Mouse (Mus musculus): ENCODE data around the gene Gm10382. TPM values are rescaled to one million over a fixed set of nuclear protein-coding genes. Genes with fewer than 3 reads are reported as not detected.

Gm10382 gene
- total RNA-seq, 1 experiment, result 0.98 TPM

DNA sequence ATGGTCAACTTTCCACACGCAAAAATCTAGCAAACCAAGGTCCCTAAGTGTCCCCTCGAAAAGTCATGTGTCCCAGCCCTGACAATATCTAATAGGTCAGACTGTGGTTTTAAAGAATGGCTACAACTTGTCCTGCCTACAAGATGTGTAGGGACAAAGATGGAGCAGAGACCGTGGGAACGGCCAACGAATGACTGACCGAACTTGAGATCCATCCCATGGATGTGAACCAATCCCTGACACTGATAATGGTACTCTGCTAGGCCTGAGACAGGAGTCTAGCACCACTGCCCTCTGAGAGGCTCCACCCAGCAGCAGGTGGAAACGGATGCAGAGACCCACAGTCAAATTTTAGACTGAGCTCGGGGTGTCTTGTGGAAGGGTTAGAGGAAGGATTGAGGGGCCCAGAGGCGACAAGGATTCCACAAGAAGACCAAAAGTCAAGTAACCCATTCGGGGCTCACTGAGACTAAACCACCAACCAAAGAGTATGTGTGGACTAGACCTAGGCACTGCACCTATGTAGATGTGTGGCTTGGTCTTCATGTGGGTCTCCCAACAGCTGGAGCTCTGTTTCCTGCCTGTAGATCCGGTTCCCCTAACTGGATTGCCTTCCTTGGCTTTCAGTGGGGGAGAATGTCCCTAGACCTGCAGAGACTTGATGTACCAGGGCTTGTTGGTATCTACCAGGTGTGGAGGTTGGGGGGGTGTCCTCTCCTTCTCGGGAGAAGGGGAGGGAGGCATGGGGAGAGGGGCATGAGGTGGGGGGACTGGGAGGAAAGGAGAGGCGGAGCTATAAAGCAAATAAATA, 18.1 kb downstream of the Gm10382 start:
- H3K9me3 ChIP-seq (ENCODE audit: control insufficient read depth, insufficient read depth, low read depth, low read length), result no peaks in the 10 kb centered on the region
- in situ Hi-C loops (cut with MboI; ENCODE audit: low sequenced_read_pairs in 2 of 2, unreplicated experiment in 2 of 2), result no loop called here
- H3K36me3 ChIP-seq (ENCODE audit: control insufficient read depth, insufficient read depth, low read length, poor library complexity, severe bottlenecking), result no peaks in the 10 kb centered on the region
- H3K4me3 ChIP-seq (ENCODE audit: insufficient read depth in 1 of 2, low read depth in 1 of 2, low read length in 2 of 2, poor library complexity in 1 of 2, severe bottlenecking in 1 of 2), result peak overlapping the region; percentile 50 to 83
- TF ChIP-seq HCFC1 (IDR thresholded peaks at IDR 0.05; ENCODE audit: borderline replicate concordance, insufficient read depth, low read length), result no peak
- TF ChIP-seq ZC3H11A (IDR thresholded peaks at IDR 0.05; ENCODE audit: borderline replicate concordance, low read depth, low read length), result no peak
- TF ChIP-seq CHD2 (IDR thresholded peaks at IDR 0.05; ENCODE audit: low read depth, low read length), result no peak
- no peak for TF ChIP-seq MAFK (IDR thresholded peaks at IDR 0.05; ENCODE audit: insufficient read depth, low read depth, low read length)
- TF ChIP-seq ZNF384 (IDR thresholded peaks at IDR 0.05; ENCODE audit: low read depth, low read length), result no peak
- peaks cover 0 to 18% of the 10 kb centered on the region in 2 experiments; a peak in 1 of 4 replicates for H3K4me1 ChIP-seq (ENCODE audit: control insufficient read depth in 2 of 2, insufficient read depth in 2 of 2, low read length in 2 of 2, poor library complexity in 1 of 2)
- H3K27ac ChIP-seq (ENCODE audit: insufficient read depth, low read depth, low read length, poor library complexity, severe bottlenecking), result no peak overlapping the region
- H3K9ac ChIP-seq (ENCODE audit: insufficient read depth, low read depth, low read length, poor library complexity, severe bottlenecking), result no peak overlapping the region
- DNase-seq (ENCODE audit: low read depth, low spot score), result no peak

DNA sequence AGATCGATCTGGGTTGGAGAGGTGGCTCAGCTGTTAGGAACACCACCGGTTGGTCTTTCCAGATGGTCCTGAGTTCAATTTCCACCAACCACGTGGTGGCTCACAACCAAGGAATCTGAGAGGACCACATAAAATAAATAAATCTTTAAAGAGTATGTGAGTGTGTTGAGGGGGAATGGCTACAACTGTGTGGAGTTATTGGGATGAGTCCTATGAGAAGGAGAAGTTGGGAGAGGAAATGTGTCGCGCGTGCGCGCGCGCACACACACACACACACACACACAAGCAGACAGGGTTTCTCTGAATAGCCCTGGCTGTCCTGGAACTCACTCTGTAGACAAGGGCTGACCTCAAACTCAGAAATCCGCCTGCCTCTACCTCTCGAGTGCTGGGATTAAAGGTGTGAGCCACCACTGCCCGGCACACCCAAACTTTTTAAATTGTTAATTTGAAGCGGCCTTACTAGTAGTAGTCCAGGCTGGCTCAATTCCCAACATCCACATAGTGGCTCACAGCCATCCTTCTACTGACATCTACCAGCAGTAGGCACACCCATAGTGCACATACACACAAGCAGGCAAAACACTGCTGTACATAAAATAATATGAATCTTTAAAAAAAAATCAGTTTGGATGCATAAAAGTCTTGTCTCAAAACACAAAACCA, 18.9 kb downstream of the Gm10382 start:
- Histone ChIP-seq H3K9ac (ENCODE audit: insufficient read depth, low read depth, low read length, poor library complexity, severe bottlenecking) (no peak overlapping the region), H3K4me3 (ENCODE audit: insufficient read depth in 1 of 2, low read depth in 1 of 2, low read length in 2 of 2, poor library complexity in 1 of 2, severe bottlenecking in 1 of 2) (no peak overlapping the region), H3K4me1 (ENCODE audit: control insufficient read depth in 2 of 2, insufficient read depth in 2 of 2, low read length in 2 of 2, poor library complexity in 1 of 2) (peaks cover 0 to 15% of the 10 kb centered on the region in 2 experiments; a peak in 1 of 4 replicates), H3K36me3 (ENCODE audit: control insufficient read depth, insufficient read depth, low read length, poor library complexity, severe bottlenecking) (no peaks in the 10 kb centered on the region), H3K27ac (ENCODE audit: insufficient read depth, low read depth, low read length, poor library complexity, severe bottlenecking) (no peak overlapping the region), H3K9me3 (ENCODE audit: control insufficient read depth, insufficient read depth, low read depth, low read length) (no peaks in the 10 kb centered on the region)
- in situ Hi-C loops (cut with MboI; ENCODE audit: low sequenced_read_pairs in 2 of 2, unreplicated experiment in 2 of 2), result no loop called here
- DNase-seq (ENCODE audit: low read depth, low spot score), result no peak
- TF ChIP-seq HCFC1 (IDR thresholded peaks at IDR 0.05; ENCODE audit: borderline replicate concordance, insufficient read depth, low read length), result no peak
- TF ChIP-seq CHD2 (IDR thresholded peaks at IDR 0.05; ENCODE audit: low read depth, low read length), result no peak
- no peak for TF ChIP-seq ZC3H11A (IDR thresholded peaks at IDR 0.05; ENCODE audit: borderline replicate concordance, low read depth, low read length)
- no peak for TF ChIP-seq MAFK (IDR thresholded peaks at IDR 0.05; ENCODE audit: insufficient read depth, low read depth, low read length)

DNA sequence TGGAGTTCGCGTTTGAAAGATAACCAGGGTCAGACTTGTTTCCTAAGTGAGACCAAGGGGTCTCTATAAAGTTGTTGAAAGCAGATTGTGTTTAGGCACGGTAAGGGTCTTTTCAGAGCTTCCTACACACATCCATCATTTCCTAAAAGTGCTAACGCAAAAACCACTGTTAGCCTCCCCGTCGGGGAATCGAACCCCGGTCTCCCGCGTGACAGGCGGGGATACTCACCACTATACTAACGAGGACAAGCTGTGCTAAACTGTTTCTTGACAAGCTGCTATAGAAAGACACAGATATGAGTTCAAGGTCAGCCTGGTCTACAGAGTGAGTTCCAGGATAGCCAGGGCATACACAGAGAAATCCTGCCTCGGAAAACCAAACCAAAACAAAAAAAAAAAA, 19.7 kb downstream of the Gm10382 start:
- TF ChIP-seq CHD2 (IDR thresholded peaks at IDR 0.05; ENCODE audit: low read depth, low read length) (no peak), HCFC1 (IDR thresholded peaks at IDR 0.05; ENCODE audit: borderline replicate concordance, insufficient read depth, low read length) (0 out of 2 replicates have a peak, but pooled peaks have one; percentile 38), MAFK (IDR thresholded peaks at IDR 0.05; ENCODE audit: insufficient read depth, low read depth, low read length) (peak; percentile 92)
- Histone ChIP-seq H3K27ac (ENCODE audit: insufficient read depth, low read depth, low read length, poor library complexity, severe bottlenecking) (no peak overlapping the region; the same call in 1 of the 2 replicates), H3K9ac (ENCODE audit: insufficient read depth, low read depth, low read length, poor library complexity, severe bottlenecking) (peak overlapping the region; percentile 63), H3K4me1 (ENCODE audit: control insufficient read depth in 2 of 2, insufficient read depth in 2 of 2, low read length in 2 of 2, poor library complexity in 1 of 2) (peaks cover 0 to 9% of the 10 kb centered on the region in 2 experiments; a peak in 1 of 4 replicates), H3K36me3 (ENCODE audit: control insufficient read depth, insufficient read depth, low read length, poor library complexity, severe bottlenecking) (peaks cover 6% of the 10 kb centered on the region; the same call in 1 of the 2 replicates), H3K4me3 (ENCODE audit: insufficient read depth in 1 of 2, low read depth in 1 of 2, low read length in 2 of 2, poor library complexity in 1 of 2, severe bottlenecking in 1 of 2) (peak overlapping the region; percentile 53 to 56), H3K9me3 (ENCODE audit: control insufficient read depth, insufficient read depth, low read depth, low read length) (no peaks in the 10 kb centered on the region)
- peak; percentile 81 for DNase-seq (ENCODE audit: low read depth, low spot score)
- in situ Hi-C loops (cut with MboI; ENCODE audit: low sequenced_read_pairs in 2 of 2, unreplicated experiment in 2 of 2), result no loop called here

DNA sequence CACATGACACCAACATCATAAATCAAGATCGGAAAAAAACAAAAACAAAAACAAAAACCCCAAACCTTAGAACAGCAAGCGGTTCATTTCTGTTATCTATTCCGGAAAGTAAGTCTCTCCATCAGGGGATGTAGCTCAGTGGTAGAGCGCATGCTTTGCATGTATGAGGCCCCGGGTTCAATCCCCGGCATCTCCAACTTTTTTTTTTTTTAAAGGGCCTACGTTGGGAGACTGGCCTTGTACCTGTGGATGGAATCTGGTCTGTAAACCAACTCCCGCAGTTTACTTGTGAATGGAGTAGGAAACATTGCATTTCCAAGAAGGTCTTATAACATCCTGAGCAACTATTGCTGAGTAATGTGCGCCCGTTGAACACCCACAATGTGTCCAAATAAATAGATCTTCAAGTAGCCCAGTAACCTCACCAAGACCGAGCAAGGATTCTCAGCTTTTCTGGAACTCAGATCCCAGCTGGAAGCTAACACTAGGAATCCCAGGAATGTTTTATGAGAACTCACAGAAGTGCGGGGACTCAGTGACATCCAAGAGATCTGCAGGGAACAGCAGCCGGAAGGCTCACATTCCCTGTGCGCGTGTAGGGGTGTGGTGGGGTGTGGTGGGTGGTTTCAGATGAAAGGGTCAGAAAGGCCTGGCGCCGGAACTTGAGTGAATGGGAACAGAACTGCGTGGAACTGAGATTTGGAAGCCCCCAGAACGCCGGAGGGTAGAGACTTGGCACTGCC, 20.4 kb downstream of the Gm10382 start:
- in situ Hi-C loops (cut with MboI; ENCODE audit: low sequenced_read_pairs in 2 of 2, unreplicated experiment in 2 of 2), result no loop called here
- no peaks in the 10 kb centered on the region for H3K9me3 ChIP-seq (ENCODE audit: control insufficient read depth, insufficient read depth, low read depth, low read length)
- H3K4me1 ChIP-seq (ENCODE audit: control insufficient read depth in 2 of 2, insufficient read depth in 2 of 2, low read length in 2 of 2, poor library complexity in 1 of 2), result peaks cover 0 to 9% of the 10 kb centered on the region in 2 experiments; a peak in 1 of 4 replicates
- peak overlapping the region; percentile 53 to 56 for H3K4me3 ChIP-seq (ENCODE audit: insufficient read depth in 1 of 2, low read depth in 1 of 2, low read length in 2 of 2, poor library complexity in 1 of 2, severe bottlenecking in 1 of 2)
- no peak for DNase-seq (ENCODE audit: low read depth, low spot score)
- peaks cover 10% of the 10 kb centered on the region for H3K36me3 ChIP-seq (ENCODE audit: control insufficient read depth, insufficient read depth, low read length, poor library complexity, severe bottlenecking)
- TF ChIP-seq ZC3H11A (IDR thresholded peaks at IDR 0.05; ENCODE audit: borderline replicate concordance, low read depth, low read length) (no peak), ZNF384 (IDR thresholded peaks at IDR 0.05; ENCODE audit: low read depth, low read length) (peak; percentile 97), MAFK (IDR thresholded peaks at IDR 0.05; ENCODE audit: insufficient read depth, low read depth, low read length) (peak; percentile 92), HCFC1 (IDR thresholded peaks at IDR 0.05; ENCODE audit: borderline replicate concordance, insufficient read depth, low read length) (no peak)
- no peak overlapping the region; the same call in 1 of the 2 replicates for H3K27ac ChIP-seq (ENCODE audit: insufficient read depth, low read depth, low read length, poor library complexity, severe bottlenecking)
- H3K9ac ChIP-seq (ENCODE audit: insufficient read depth, low read depth, low read length, poor library complexity, severe bottlenecking), result peak overlapping the region; percentile 63

Measured in ES-E14 (cell line).